Mouse (Mus musculus): ENCODE measurements around the gene Ghr.
A peak's percentile ranks its signal among the peaks of the same experiment; 100 is the strongest.

Gene Ghr

GRCm38 (mm10) chr15:3582807-3583636, at the start of gene Ghr:
TSS of gene Ghr (minus strand) at chr15:3583492.
- DNase-seq (ENCODE audit: low spot score), result peak; percentile 91

DNA sequence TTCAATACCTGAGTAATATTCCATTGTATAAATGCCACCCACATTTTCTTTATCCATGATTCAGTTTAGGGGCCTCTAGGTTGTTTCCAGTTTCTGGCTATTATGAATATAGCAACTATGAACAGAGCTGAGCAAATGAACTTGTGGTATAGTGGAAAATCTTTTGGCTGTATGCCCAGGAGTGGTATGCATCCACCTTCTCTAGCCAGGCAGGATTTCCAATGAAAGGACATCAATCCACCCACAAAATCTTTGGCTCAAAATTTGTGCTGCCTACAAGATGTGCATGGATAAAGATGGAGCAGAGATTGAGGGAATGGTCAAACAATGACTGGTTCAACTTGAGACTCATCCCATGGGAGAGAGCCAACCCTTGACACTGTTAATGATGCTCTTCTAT, 39.5 kb upstream of the Ghr start:
- DNase-seq (ENCODE audit: low spot score), result no peak

DNA sequence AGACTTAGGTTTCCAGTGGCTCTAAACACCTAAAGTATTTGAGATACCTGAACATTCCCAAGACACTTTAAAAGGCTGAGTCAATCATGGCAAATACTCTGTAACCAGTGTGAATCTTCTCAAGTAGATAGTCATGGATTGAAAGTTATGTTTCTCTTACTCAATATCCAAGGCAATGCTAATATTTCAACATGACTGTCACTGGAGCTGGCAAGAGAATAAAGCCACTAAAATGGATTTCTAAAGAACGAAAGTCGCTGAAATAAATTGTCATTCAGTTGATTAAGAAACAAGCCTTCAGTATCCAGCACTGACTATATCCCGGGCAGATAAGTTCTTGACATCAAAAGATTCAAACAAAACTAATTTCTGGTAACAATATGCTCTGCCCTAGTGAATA, 37.1 kb upstream of the Ghr start:
- DNase-seq (ENCODE audit: low spot score), result no peak

DNA sequence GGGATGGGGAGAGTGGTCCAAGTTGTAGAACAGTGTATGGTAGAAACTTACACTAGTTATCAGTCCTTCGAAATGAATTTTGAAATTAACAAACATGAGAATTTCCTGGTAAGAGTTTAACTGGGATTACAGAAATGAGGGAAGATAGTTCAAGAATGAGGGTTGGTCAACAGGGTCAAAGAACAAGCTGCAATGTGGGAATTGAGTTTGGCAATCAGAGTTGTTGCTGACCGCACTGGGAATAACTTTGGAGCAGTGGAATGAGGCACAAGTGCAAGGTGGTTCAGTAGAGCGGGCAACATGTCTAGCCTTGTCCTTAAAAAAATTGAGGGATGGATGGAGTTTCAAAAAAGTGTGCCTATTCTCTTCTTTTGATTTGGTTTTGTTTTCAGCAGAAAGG, 35.0 kb upstream of the Ghr start:
- DNase-seq (ENCODE audit: low spot score), result no peak

DNA sequence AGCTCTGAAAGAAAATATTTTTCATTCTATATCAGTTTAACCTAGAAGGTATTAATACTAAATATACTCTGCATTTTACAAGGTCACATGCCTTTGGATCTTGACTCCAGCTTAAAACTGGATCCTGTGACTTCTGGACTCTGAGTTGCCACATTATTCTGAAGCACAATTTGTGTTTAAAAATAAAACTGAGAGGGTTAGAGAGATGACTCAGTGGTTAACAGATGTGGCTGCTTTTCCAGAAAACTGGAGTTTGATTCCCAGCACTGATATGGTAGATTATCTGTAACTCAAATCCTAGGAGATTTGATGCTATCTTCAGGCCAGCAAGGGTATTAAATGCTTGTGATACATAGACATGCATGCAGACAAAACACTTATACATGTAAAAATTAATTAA, 28.7 kb upstream of the Ghr start:
- DNase-seq (ENCODE audit: low spot score), result no peak

GRCm38 (mm10) chr15:3607951-3608350, 24.7 kb upstream of the Ghr start:
- no peak for DNase-seq (ENCODE audit: low spot score)

DNA sequence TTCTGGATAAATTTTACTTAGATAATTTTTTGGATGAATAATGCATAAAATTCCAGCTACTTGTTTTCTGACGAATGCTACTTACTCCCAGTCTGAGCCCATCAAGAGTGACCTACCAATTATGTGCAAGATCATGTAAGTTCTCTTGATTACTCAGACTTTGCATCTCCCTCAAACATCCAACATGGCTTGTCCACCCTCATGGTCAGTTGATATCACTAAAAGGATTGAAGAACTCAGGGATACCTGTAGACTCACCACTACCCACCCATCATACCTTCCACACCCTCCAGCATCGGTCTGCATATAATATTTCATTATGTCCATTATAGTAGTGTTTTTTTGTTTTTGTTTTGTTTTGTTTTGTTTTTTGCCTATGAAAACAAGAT, 18.8 kb upstream of the Ghr start:
- no peak for DNase-seq (ENCODE audit: low spot score)

- no peak for DNase-seq (ENCODE audit: low spot score)
Observed at GRCm38 (mm10) chr15:3601422-3602097, 18.3 kb upstream of the Ghr start.

DNA sequence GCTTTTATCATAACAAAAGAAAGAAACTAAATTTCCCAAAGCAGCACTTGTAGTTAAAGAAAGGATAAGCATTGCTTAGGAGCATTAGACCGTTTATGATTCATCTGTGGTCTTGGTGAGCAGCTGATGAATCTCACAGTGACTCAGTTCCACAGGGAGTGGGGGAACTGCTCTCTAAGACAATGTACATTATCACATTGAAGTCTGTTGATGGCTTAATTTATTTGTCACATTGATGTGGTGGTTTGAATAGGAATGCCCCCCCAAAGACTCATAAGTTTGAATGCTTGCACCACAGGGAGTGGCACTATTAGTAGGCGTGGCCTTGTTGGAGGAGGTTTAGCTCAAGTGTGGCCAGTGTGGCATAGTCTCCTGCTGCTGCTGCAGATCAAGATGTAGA, 4.6 kb upstream of the Ghr start:
- DNase-seq (ENCODE audit: low spot score), result no peak

- DNase-seq (ENCODE audit: low spot score), result no peak
Observed at GRCm38 (mm10) chr15:3584361-3584760, 1.1 kb upstream of the Ghr start.

- DNase-seq (ENCODE audit: low spot score), result peak; percentile 30
Observed at GRCm38 (mm10) chr15:3581861-3582806, 1.2 kb downstream of the Ghr start.

DNA sequence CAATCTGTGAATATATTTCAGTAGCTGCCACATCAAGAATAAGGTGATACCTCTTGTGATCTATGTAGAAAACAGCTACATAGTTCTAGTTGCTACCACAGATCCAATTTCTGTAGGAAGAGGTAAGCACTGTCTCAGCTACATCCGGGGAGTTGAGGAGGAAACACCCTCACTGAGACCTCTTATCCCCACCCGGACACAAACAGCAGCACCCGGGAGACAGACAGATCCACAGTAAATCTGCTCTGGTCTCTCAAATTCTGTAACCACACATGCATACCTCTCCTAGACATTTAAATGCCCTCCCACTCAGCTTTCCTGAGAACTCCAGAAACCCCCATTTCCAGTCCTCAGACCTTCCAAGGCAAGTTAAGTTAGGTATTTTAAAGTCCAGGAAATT, 2.0 kb downstream of the Ghr start:
- no peak for DNase-seq (ENCODE audit: low spot score)

DNA sequence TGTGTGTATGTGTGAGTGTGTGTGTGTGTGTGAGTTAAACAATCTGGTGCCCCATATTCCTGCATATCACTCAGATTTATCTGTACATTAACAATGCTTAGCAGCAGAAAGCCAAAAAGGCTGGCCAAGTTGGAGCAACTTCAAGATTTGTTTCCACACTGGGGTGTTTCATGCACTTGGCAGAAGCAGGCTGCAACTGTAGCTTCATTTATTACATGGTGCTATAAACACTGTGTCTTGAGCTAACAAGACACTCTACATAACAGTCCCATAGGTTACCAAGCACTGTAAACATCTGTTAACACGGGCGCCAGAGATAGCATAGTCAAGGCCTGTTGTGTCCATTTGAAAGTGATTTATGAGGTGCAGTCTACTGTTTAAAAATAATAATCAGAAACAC, 3.1 kb downstream of the Ghr start:
- DNase-seq (ENCODE audit: low spot score), result no peak

DNA sequence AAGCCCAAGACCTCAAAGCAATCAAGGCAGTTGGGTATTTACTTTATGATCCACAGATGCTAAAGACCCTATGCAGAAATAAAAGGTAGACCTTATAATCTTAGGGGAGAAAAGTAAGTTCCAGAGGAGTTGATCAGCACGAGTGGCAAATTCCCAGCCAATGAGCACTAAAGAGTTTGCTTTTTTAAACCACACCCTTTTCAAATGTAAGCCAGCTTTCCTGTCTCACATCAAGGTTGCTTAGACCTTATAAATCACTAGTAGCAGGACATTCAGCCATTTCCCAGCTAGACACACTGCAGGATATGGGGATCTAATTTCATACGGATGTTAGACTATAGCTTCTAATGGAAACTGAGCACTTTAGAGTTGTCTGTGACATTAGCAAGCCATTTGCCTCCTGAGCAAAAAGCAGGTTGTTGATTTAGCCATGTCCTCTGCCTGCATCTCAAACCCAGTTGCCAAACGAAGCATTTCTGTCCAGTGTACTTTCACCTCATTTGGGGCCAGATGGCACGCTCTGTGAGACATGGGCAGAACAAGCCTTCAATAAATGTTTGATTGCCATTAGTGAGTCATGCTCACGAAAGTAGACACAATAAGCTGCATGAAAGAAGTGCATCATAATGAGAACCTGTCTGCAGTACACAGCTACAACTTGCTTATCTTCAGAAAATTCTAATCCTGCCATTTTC, 4.9 kb downstream of the Ghr start:
- DNase-seq (ENCODE audit: low spot score), result no peak

GRCm38 (mm10) chr15:3569178-3569903, 14.0 kb downstream of the Ghr start:
- no peak for DNase-seq (ENCODE audit: low spot score)

DNA sequence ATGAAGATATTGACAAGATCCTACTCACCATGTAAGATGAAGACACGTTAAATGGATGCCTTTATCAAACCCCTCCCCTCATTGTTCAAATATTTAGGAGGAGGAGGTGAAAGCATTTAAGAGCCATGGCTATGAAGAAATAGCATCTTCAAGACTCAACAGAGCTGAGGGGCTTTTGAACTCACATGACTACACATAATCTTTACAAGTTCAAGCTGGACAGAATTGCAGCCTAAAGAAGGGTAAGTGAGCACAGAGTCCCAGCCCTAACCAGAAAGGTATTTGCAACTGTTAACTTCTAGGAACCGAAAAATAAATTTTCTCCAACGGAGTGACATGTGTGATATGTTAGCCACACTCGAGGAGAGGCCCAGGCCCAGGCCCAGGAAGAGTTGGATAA, 18.7 kb downstream of the Ghr start:
- DNase-seq (ENCODE audit: low spot score), result no peak

DNA sequence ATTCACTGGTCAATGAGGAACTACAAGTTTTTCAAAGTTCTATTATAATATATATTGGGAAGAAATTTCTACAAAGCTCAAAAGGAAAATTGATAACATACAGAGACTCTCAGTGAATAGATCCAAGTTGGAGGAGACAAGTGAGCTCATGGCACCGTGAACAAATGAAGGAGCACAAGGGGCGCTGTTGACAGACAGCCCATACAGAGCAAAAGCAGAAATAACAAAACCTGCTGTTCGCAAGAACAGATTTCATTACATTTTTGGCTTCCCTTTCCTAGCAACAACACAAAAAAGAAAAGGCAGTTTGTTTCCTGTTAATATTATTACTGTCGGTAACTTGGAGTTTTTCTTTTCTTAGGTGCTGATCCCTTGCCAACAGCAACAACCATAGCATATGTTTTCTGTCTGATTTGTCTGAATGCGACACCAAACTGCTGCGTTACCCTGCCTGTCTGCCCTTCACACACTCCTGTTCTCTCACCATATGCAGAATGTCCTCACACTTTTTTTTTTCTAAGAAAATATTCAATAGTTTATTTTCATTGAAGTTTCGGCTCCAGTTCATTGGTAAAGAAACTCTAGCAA, 19.3 kb downstream of the Ghr start:
- DNase-seq (ENCODE audit: low spot score), result no peak

DNA sequence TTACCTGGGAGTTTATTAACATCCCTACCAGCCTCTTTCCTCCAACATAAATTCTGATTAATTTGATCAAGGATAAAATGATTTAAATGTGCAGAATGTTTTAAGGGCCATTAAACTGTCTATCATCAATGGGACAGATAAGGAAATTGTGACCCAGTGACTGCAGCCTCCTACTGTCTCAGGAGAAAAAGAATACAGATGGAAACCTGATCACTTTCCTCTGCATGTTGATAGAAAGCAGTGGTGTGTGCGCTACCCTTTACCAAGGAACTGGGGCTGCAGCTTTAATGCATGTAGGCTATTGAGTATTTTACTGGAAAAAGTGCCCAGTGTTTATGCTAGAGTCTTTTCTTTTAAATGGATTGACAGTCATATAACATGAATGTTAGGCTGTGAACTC, 19.8 kb downstream of the Ghr start:
- DNase-seq (ENCODE audit: low spot score), result no peak

- no peak for DNase-seq (ENCODE audit: low spot score)
Observed at GRCm38 (mm10) chr15:3558524-3558923, 24.8 kb downstream of the Ghr start.

GRCm38 (mm10) chr15:3544289-3544688, 39.0 kb downstream of the Ghr start:
- DNase-seq (ENCODE audit: low spot score), result no peak
